Mouse (Mus musculus) spleen, adult 2 months (tissue): Measurements from ENCODE around the gene Chit1. TPM values are rescaled to one million over a fixed set of nuclear protein-coding genes. Genes with fewer than 3 reads are reported as not detected.

ENCODE experiments used
- DNase-seq, 2 experiments: peaks; one replicate each; pipeline versions ENCODE4 v3.0.0 to v3.0.0-alpha.2; 2012 to 2021; ENCODE audit warnings: low spot score in 2 of 2, low read depth in 1 of 2
- H3K27ac ChIP-seq: fragments of 200-500 bp; 2 replicates; pipeline ENCODE4 v1.5.1; 2012; ENCODE audit warnings: low read length, inconsistent platforms; ENCODE audit not compliant: insufficient read depth
- H3K27me3 ChIP-seq: fragments of 200-500 bp; 2 replicates; pipeline ENCODE4 v1.6.1; 2012; ENCODE audit warnings: mild to moderate bottlenecking, moderate library complexity, low read length, inconsistent platforms; ENCODE audit not compliant: control insufficient read depth, insufficient read depth
- H3K36me3 ChIP-seq: fragments of 200-500 bp; 2 replicates; pipeline ENCODE4 v1.6.1; 2012; ENCODE audit warnings: mild to moderate bottlenecking, low read length, inconsistent platforms; ENCODE audit not compliant: control insufficient read depth, insufficient read depth
- H3K4me1 ChIP-seq: fragments of 200-500 bp; 2 replicates; pipeline ENCODE4 v1.6.1; 2011; ENCODE audit warnings: inconsistent platforms; ENCODE audit not compliant: control insufficient read depth, insufficient read depth, insufficient read length
- H3K4me3 ChIP-seq: fragments of 200-500 bp; 2 replicates; pipeline ENCODE4 v1.5.1; 2011; ENCODE audit warnings: mild to moderate bottlenecking, inconsistent platforms; ENCODE audit not compliant: insufficient read depth, insufficient read length; ENCODE audit errors: extremely low read depth
- CTCF ChIP-seq: fragments of 200-500 bp; IDR thresholded peaks from 2 replicates; pipeline ENCODE4 v1.5.1; 2011; ENCODE audit warnings: mild to moderate bottlenecking, inconsistent platforms; ENCODE audit not compliant: insufficient read depth, insufficient read length, insufficient replicate concordance; ENCODE audit errors: extremely low read depth
- POLR2A ChIP-seq: fragments of 200-500 bp; IDR thresholded peaks from 2 replicates; pipeline ENCODE4 v1.6.1; 2011; ENCODE audit warnings: low read depth, low read length, inconsistent platforms
- WGBS: fragments of 180-500 bp; shearing (Covaris S2); methylation state at CpG from one replicate; pipeline ENCODE4 v1.1.7; 2018; 5-methylcytosine and 5-hydroxymethylcytosine counted together
- polyA plus RNA-seq: library from polyadenylated mRNA; depleted of rRNA; stranded (reverse); fragments of >200 nt; gene quantifications from 2 replicates; pipeline ENCODE4 v1.2.3, GENCODE M21; 2012

Gene Chit1
- polyA plus RNA-seq, 1 experiment: not detected

DNA sequence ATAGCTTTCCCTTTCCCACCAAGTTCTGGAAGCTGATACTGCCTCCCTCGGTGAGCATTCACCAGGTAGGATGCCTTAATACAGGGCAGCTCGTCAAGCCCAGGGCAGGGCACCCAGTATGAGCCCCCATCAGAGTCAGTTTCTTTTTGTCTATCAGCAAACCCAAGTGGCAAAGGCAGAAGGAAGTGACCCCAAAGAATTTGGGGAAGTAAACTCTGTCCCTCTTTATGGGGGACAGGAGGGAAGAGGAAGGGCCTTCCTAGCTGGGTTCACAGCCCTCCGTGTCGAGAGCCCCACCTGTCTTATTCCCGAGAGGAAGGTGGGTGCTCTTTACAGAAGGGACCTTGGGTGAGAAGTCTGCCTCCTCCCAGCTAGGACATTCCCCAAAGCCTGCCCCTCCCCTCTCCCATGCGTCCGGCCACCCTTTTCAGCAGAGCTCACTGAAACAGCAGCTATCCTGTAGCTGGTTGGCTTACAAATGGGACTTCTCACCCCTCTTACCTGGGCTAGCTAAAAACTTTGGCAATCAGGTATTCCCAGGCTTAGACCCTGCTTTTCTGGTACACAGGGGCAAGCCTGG is 15.9 kb upstream of the Chit1 start:
- no peak overlapping the region for H3K4me3 ChIP-seq
- H3K36me3 ChIP-seq: no peaks in the 10 kb centered on the region
- TF ChIP-seq CTCF (no peak), POLR2A (no peak)
- peaks cover 56% of the 10 kb centered on the region for H3K4me1 ChIP-seq
- H3K27me3 ChIP-seq: no peaks in the 10 kb centered on the region
- WGBS: 23% methylated on average over 7 of the region's 7 CpGs
- no peak for DNase-seq
- peak overlapping the region; percentile 76 for H3K27ac ChIP-seq

DNA sequence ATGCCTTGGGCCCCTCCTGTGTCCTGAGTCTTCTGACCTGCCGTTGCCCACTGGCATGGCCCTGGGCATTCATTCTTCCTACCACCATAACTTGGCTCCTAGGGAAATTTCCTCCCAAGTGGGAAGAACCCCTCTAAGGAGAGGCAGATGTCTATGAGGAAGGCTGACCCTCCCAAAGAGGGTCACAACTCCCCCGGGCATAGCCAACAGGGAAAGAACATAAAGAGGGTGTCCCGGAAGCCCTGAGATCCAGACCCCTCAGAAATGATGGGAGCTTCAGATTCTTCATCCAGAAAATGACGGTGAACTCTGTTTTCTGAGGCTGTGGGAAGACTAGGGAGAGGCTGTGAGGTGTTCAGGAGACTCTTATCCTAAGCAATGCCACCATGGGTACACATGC is 15.3 kb upstream of the Chit1 start:
- Histone ChIP-seq H3K27ac (peak overlapping the region; percentile 37; the same call in 1 of the 2 replicates), H3K27me3 (no peaks in the 10 kb centered on the region), H3K4me3 (no peak overlapping the region), H3K36me3 (no peaks in the 10 kb centered on the region), H3K4me1 (peaks cover 56% of the 10 kb centered on the region)
- 86% methylated on average over 4 of the region's 4 CpGs for WGBS
- no peak for TF ChIP-seq CTCF
- DNase-seq: no peak

DNA sequence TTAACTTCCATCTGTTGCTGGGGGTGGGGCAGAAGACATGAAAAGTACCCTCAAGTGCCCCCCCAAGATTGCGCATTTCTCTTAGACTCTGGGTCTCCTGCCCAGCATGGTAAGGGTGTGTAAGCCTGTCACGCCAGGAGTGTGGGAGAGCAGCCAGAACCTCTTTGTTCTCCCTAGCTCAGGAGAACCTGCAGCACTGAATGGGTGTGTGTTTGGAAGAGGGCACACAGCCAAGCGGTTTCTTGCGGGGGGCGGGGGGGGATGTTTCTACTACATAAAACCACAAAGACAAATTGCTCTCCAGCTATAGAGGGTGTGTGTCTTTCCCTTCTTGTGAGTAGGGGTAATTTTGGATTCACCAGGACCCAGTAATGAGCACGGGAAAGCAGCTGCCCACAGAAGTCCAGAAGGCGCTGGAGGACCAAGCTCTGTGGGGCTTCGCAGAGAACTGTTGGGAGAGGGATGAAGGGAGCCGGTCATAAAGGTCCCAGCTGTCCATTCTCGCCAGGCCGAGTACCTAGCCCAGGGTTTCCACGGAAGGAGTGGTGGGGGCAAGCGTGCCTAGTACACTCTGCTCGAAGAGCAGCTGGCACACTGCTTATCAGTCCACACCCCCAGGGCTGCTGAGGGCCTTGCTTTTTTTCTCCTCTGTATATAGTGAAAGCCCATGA is 14.6 kb upstream of the Chit1 start:
- 45% methylated on average over 14 of the region's 14 CpGs for WGBS
- peak overlapping the region; percentile 37 for H3K27ac ChIP-seq
- TF ChIP-seq POLR2A: no peak
- TF ChIP-seq CTCF: no peak
- H3K4me3 ChIP-seq: no peak overlapping the region
- no peaks in the 10 kb centered on the region for H3K27me3 ChIP-seq
- peaks cover 56% of the 10 kb centered on the region for H3K4me1 ChIP-seq
- no peaks in the 10 kb centered on the region for H3K36me3 ChIP-seq
- no peak for DNase-seq

DNA sequence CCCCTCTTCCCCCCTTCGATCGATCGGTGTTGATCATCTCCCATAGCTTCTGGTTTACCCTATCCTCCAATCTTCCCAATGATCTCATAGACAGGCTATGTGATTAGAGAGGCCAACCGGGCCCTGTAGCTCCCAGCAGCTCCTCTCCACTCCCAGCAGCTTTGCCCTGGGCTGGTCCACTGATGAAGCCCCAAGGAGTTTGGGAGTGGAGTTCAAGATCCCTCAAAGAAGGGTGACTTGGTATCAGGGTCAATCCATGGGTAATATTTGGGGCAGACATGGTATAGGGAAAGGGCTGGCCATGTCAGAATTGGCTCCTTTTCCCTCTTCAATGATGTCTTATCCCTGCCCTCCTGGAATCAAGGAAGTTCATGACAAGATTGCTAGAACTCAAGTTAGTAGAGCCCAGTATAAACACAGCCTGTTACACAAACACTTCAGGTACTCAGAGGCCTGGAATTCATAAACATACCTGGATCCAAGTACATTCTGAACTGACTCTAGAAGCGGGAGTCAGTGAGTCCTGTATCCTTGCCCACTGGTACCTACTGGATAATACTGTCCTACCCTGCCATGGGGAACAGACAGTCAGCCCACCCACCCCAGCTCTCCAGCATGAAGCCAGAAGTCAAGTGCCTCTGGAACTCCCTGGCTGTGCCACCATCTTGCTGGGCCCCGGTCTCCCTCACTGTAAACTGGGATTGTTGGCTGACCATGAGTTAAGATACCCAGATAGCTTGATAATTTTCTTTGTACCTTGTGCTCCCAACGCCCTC is 13.8 kb upstream of the Chit1 start:
- no peak for DNase-seq
- TF ChIP-seq POLR2A (no peak), CTCF (no peak)
- Histone ChIP-seq H3K4me3 (no peak overlapping the region), H3K36me3 (no peaks in the 10 kb centered on the region), H3K27me3 (no peaks in the 10 kb centered on the region), H3K27ac (peak overlapping the region; percentile 91), H3K4me1 (peaks cover 56% of the 10 kb centered on the region)
- 91% methylated on average over 7 of the region's 7 CpGs for WGBS

DNA sequence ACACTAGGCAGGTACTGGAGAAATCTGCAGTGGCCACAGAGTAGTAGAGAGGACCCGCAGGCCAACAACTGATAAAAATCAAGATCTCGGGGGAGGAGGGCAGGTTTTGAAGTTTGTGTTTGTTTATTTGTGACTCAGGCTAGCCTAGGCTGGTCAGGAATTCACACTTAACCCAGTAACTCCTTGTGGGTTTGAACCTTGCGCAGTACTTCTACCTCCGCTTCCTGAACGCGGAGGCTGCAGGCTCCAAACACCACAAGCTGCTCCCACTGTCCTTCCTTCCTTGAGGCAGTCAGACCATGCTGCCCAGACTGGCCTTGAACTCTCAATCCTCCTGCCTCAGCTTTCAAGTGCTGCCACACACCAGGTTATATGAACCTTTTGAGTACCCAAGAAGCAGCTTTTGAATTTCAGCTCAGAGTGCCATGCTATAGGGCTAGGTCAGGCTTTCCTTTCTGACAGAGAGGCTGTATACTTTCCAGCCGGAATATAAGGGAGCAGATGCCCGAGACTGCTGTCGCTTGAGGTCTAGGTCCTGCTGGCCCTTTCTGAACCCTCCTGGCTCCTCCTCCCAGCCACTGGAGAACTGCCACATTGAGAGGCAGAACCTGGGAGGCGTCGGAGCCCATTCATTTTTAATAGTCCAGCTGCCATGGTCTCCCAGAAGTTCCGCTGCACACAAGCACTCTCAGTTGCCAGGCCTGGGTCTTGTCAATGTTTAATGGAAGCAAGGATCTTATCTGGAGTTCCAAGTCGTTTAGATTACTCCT is 12.9 kb upstream of the Chit1 start:
- TF ChIP-seq POLR2A (no peak), CTCF (no peak)
- H3K4me3 ChIP-seq: peak overlapping the region; percentile 74; the same call in 1 of the 2 replicates
- H3K27ac ChIP-seq: peak overlapping the region; percentile 91
- DNase-seq: no peak
- H3K4me1 ChIP-seq: peaks cover 51% of the 10 kb centered on the region
- H3K36me3 ChIP-seq: no peaks in the 10 kb centered on the region
- WGBS: 63% methylated on average over 13 of the region's 13 CpGs
- H3K27me3 ChIP-seq: no peaks in the 10 kb centered on the region

DNA sequence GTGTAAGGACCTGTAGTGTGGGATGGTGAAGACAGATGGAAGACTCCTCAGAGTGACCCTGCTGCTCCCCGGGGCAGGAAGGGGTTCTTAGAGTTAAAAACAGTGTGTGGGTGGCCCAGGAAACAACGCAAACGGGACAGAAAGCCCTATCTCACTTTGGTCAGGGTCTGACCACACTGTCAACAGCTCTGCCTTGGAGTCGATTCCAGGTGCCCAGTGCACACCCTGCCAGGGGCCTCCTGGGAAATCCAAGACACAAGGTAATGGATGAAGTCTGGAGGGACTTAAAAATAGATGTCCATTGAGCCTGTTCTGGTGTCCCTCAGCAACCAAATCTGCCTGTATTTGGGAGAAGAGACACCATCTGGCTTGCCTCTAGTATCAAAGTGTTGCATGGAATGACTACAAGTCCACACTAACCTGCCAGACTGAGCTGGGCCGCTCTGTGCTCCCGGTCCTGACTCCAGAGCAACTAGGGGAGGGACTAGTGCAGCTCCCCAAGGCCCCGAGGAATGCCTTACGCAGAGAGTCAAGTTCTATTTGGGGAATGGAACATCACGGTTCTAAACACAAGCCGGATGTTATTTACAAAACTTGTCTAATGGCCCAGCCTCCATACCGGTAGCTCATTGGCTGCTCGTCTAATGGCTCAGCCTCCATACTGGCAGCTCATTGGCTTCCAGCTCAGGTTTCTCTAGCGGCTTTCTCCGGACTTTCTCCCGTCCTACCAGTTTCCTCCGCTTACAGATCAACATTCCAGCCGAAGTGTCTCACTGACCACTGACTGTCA is 12.1 kb upstream of the Chit1 start:
- under 1% methylated on average over 17 of the region's 17 CpGs for WGBS
- peaks cover 46% of the 10 kb centered on the region for H3K4me1 ChIP-seq

More for the DNA sequence above, 12.1 kb upstream of the Chit1 start:
- Histone ChIP-seq H3K4me3 (peak overlapping the region; percentile 74), H3K27me3 (no peaks in the 10 kb centered on the region), H3K36me3 (no peaks in the 10 kb centered on the region), H3K27ac (peak overlapping the region; percentile 91)
- peak; percentile 60 to 82 for DNase-seq
- peak; percentile 56 for TF ChIP-seq POLR2A
- no peak for TF ChIP-seq CTCF
